Mouse (Mus musculus) Patski (cell line): ENCODE results near the gene Polr3a. TPM values are rescaled to one million over a fixed set of nuclear protein-coding genes. Genes with fewer than 3 reads are reported as not detected.

Experiments used
- ATAC-seq: fragments of 100-300 bp; one replicate; pipeline ENCODE4 v1.8.0; 2021
- CTCF ChIA-PET: fragments of 350-600 bp; sonication (Branson Sonifier 250); formaldehyde crosslinking; loops from one replicate; lab custom pipeline; 2022; ENCODE audit warnings: inconsistent platforms; lab: Charles Lee
- POLR2A ChIA-PET: fragments of 350-600 bp; sonication (Branson Sonifier 250); formaldehyde crosslinking; loops from one replicate; lab custom pipeline; 2022; ENCODE audit warnings: antibody characterized with exemption, inconsistent platforms; lab: Charles Lee
- DNase-seq: peaks from one replicate; pipeline ENCODE4 v3.0.0-alpha.2; 2011; ENCODE audit warnings: low read depth, low spot score
- H3K27me3 ChIP-seq: fragments of 371-371 bp; one replicate; pipeline ENCODE4 v1.5.1; 2021
- CTCF ChIP-seq: fragments of 100-300 bp; IDR thresholded peaks from one replicate; pipeline ENCODE4 v1.5.1; 2021
- in situ Hi-C: fragments of 300-500 bp; cut with MboI; formaldehyde crosslinking; loops from 3 replicates; pipeline ENCODE4 v1.11.1; 2018; ENCODE audit warnings: low pct_unique_long_range_greater_than_20kb, mixed read lengths
- polyA plus RNA-seq: library from polyadenylated mRNA; unstranded; gene quantifications from one replicate; pipeline ENCODE4 v1.2.3, GENCODE M21; 2021

Gene Polr3a
- polyA plus RNA-seq, 1 experiment from 2014 or later: 22.6 TPM

DNA sequence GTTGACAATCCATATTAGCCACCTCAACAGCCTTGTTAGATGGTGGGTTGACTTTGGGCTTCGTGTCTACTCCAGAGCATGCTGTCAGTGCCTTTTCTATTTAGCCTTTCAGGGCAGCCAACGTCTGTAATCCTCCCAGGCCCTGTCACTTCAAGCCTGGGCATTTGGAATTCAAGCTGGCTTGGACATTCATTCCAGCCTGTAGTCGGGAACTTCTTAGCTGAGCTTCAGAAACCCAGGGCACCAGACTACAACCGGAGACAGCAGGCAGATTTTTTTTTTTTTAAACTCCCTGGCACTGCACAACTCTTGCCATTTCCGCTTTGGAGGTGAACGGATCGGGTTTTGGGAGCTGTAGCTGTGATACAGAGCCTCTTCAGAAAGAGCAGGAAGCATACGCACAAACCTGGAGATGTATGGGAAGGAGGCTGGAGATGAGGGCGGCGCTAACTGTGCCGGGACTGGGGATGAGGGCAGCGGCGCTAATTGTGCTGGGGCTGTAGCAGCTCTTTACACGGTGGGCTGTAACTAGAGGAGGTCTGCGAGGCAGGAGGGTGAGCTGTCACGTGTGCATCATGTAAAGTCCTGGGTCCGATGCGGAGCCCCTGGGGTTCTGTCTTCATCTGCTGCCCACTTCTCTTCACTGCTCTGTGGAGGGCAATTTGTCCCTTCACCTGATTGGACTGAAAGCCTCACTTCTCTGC, 21.4 kb upstream of the Polr3a start:
- DNase-seq: no peak
- ATAC-seq: no peak

DNA sequence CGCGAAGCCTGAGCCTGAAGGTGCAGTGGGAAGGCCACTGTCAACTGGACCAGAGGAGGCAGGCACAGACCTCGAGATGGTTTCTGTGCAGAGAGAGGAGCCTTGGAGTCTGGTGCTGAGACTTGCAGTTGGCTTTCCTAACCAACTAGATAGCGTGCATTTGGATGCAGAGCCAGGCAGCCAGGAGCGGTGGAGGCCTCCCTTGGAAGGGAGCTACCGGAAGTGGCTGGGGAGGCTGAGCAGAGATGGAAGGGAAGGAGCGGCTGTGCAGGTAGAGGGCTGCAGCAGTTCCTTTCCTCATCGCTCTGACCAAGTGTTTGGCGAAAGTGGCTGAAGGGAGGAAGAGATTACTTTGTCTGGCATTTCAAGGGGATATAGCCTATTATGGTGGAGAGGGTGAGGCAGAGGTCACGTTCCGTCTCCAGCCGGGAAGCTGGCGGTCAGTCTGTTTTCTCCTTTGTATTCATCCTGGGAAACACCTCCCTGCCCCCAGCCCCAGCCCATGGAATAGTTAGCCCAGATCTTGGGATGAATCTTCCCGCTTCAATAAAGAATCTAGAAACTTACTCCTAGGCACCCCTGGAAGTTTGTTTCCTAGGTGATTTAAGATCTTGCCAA, 20.7 kb upstream of the Polr3a start:
- POLR2A ChIA-PET: no interaction called here
- H3K27me3 ChIP-seq: no peaks in the 10 kb centered on the region
- no peak for TF ChIP-seq CTCF
- no peak for ATAC-seq
- no peak for DNase-seq
- in situ Hi-C loops: no loop called here
- CTCF ChIA-PET: no interaction called here

More for the DNA sequence above, 21.4 kb upstream of the Polr3a start:
- in situ Hi-C loops: no loop called here
- POLR2A ChIA-PET: no interaction called here
- CTCF ChIA-PET: no interaction called here
- no peaks in the 10 kb centered on the region for H3K27me3 ChIP-seq
- TF ChIP-seq CTCF: no peak

DNA sequence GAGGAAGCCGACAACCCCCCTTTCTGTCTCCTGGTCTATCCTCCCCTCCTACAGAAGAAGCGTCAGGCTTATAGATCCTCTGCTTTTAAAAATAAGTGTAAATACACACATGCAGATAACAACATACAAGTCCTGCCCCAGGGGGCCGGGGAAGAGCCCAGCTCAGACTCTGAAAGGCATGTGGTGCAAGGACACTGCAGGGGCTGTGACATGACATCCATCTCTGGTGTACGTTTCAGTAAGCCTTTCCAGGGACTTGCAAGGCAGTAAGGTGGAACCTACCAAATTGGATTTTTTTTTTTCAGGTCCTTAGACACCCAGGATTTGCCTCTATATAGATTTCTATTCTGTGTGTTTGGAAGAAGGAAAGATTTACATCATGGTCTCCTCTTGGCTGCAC, 14.4 kb upstream of the Polr3a start:
- ATAC-seq: no peak
- TF ChIP-seq CTCF: no peak
- H3K27me3 ChIP-seq: no peaks in the 10 kb centered on the region
- DNase-seq: no peak
- ChIA-PET CTCF (interaction anchor here (1.3 kb wide), 1 partner anchor 9 kb away, joined by 3 read pairs; no protein-coding TSS in a partner anchor), POLR2A (no interaction called here)
- in situ Hi-C loops: no loop called here

- in situ Hi-C loops: no loop called here
- ATAC-seq: no peak
- H3K27me3 ChIP-seq: no peaks in the 10 kb centered on the region
- DNase-seq: no peak
- ChIA-PET POLR2A (no interaction called here), CTCF (interaction anchor here (1.3 kb wide), 1 partner anchor 9 kb away, joined by 3 read pairs; no protein-coding TSS in a partner anchor)
- no peak for TF ChIP-seq CTCF
Observed at GRCm38 (mm10) chr14:24500845-24501186, 14.0 kb upstream of the Polr3a start.

- DNase-seq: no peak
- TF ChIP-seq CTCF: peak; percentile 85
- no peaks in the 10 kb centered on the region for H3K27me3 ChIP-seq
- ChIA-PET CTCF (interaction anchor here (1.3 kb wide), 1 partner anchor 10 kb away, joined by 3 read pairs; no protein-coding TSS in a partner anchor), POLR2A (interaction anchor here (1.0 kb wide), 1 partner anchor 21 kb away, joined by 3 read pairs; no protein-coding TSS in a partner anchor)
- ATAC-seq: no peak
- in situ Hi-C loops: no loop called here
Observed at GRCm38 (mm10) chr14:24500091-24500844, 13.4 kb upstream of the Polr3a start.

- ChIA-PET POLR2A (interaction anchor here (1.0 kb wide), 1 partner anchor 22 kb away, joined by 3 read pairs; no protein-coding TSS in a partner anchor), CTCF (no interaction called here)
- in situ Hi-C loops: loop anchor here (10.0 kb wide), 2 partner anchors 955 to 1195 kb away; partner anchors contain the start of genes Ppif and Zmiz1
- no peak for TF ChIP-seq CTCF
- ATAC-seq (no peak), DNase-seq (no peak)
- H3K27me3 ChIP-seq: no peaks in the 10 kb centered on the region
Observed at GRCm38 (mm10) chr14:24499478-24499877, 12.6 kb upstream of the Polr3a start.

- TF ChIP-seq CTCF: no peak
- H3K27me3 ChIP-seq: no peaks in the 10 kb centered on the region
- ATAC-seq (no peak), DNase-seq (no peak)
- POLR2A ChIA-PET: no interaction called here
- CTCF ChIA-PET: no interaction called here
- in situ Hi-C loops: loop anchor here (10.0 kb wide), 2 partner anchors 956 to 1196 kb away; partner anchors contain the start of genes Ppif and Zmiz1
Observed at GRCm38 (mm10) chr14:24498561-24499255, 11.8 kb upstream of the Polr3a start.

GRCm38 (mm10) chr14:24497443-24497842, 10.6 kb upstream of the Polr3a start:
- TF ChIP-seq CTCF: no peak
- POLR2A ChIA-PET: interaction anchor here (0.5 kb wide), 1 partner anchor 11 kb away, joined by 4 read pairs; no protein-coding TSS in a partner anchor
- in situ Hi-C loops: loop anchor here (10.0 kb wide), 2 partner anchors 957 to 1197 kb away; partner anchors contain the start of genes Ppif and Zmiz1
- ATAC-seq (no peak), DNase-seq (no peak)
- CTCF ChIA-PET: no interaction called here
- no peaks in the 10 kb centered on the region for H3K27me3 ChIP-seq

DNA sequence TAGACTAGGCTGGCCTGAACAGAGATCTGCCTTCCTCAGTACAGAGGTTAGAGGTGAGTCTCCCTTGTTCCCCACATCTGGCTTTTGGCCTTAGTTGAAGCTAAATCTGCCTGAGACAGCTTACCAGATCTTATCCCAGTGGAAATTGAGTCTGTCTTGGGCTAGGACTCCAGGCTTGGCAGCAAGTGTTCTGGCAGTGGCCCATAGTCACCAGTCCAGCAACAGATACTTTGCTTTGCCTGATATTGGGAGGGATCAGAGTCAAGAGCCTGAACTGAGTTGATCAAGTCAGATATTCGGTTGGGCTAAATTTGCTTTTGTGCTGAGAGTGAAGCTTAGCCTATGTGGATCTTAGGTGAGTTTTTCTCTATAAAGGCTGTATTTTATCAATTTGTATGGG, 9.6 kb upstream of the Polr3a start:
- CTCF ChIA-PET: no interaction called here
- POLR2A ChIA-PET: interaction anchor here (0.6 kb wide), 1 partner anchor 498 kb away, joined by 3 read pairs; no protein-coding TSS in a partner anchor
- DNase-seq (no peak), ATAC-seq (no peak)
- no peak for TF ChIP-seq CTCF
- H3K27me3 ChIP-seq: no peaks in the 10 kb centered on the region
- in situ Hi-C loops: loop anchor here (10.0 kb wide), 2 partner anchors 958 to 1198 kb away; partner anchors contain the start of genes Ppif and Zmiz1

DNA sequence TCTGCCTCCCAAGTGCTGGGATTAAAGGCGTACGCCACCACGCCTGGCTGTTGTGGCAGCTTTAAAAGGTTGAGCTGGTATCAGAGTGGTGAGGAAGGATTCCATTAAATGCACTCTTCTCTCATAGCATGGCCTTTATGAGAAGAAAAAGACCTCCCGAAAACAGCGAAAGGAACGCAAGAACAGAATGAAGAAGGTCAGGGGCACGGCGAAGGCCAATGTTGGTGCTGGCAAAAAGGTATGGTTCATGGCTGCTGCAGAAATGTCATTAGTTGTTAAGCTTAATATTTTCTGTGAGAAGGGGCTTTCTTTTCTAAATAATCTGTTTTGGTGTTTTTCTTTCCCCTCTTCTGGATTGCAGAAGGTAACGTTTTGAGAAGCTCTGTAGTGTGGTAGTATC, 6.4 kb upstream of the Polr3a start:
- TF ChIP-seq CTCF: no peak
- DNase-seq: no peak
- ChIA-PET CTCF (no interaction called here), POLR2A (no interaction called here)
- no peak for ATAC-seq
- in situ Hi-C loops: loop anchor here (10.0 kb wide), 2 partner anchors 962 to 1202 kb away; partner anchors contain the start of genes Ppif and Zmiz1
- no peaks in the 10 kb centered on the region for H3K27me3 ChIP-seq
